Mouse (Mus musculus) common myeloid progenitor, adult 5-6 weeks (primary cell): ENCODE results near the gene Cfap97d2. TPM values are rescaled to one million over a fixed set of nuclear protein-coding genes. Genes with fewer than 3 reads are reported as not detected.

Experiments used
- ATAC-seq: replicated peaks from 2 replicates; pipeline ENCODE4 v1.8.0; 2016; ENCODE audit warnings: low read depth, mild to moderate bottlenecking, moderate TSS enrichment, inconsistent platforms; ENCODE audit not compliant: poor library complexity, severe bottlenecking
- total RNA-seq: library from RNA; stranded (forward); fragments of 200-1000, 187-1606 nt; gene quantifications from 2 replicates; pipeline ENCODE4 v1.2.3, GENCODE M21; 2017

Gene Cfap97d2
- total RNA-seq, result not detected in 2 replicates

DNA sequence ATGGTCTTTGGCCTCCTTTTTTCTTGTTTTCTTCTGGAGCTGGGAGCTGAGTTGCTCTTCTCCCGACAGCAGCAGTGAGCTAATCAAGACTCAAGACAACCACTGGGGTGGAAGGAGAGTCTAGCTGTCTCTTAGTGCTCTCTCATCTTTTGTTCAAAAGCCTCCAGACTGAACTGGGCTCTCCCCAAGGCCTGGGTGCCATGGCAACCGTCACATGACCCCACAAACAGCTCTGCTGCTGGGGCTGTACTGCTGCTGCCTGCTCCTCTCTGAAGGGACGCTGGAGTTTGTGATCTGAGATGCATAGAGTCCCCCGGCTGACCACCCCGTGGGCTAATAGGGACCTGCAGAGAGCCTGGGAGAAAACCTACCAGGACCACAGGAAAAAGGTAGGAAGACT, at the start of gene Cfap97d2:
Gene Cfap97d2 (plus strand): TSS at position 222 of the 400 bp plus-strand sequence.
- 0 out of 2 replicates have a peak, but pooled peaks have one; percentile 39 for ATAC-seq

- ATAC-seq, result no peak
These were observed 48.2 kb upstream of the Cfap97d2 start for GRCm38 (mm10) chr8:13657479-13657878.

GRCm38 (mm10) chr8:13660323-13660722, 45.4 kb upstream of the Cfap97d2 start:
- ATAC-seq, result no peak

- ATAC-seq, result no peak
These were observed 40.9 kb upstream of the Cfap97d2 start for GRCm38 (mm10) chr8:13664711-13665210.

DNA sequence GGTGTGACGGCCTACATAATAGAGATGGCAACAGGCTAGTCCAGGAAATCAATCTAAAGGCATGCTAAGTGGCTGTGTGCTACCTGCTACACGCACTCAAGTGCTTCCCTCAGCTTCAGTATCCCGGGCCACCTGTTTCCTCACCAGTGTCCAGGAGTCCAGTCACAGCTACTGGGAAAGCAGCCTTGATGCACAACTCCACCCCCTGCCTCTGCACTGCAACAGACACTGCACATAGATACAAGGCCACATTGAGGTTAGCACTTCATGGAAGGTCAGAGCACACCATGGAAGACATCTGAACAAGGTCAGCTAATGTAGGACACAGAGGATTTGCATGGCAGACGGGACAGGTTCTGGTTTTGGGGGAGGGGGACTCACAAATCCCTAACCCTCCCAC, 40.2 kb upstream of the Cfap97d2 start:
- ATAC-seq, result no peak

GRCm38 (mm10) chr8:13665944-13666343, 39.7 kb upstream of the Cfap97d2 start:
- peak; percentile 52 for ATAC-seq

GRCm38 (mm10) chr8:13667917-13668316, 37.8 kb upstream of the Cfap97d2 start:
- no peak for ATAC-seq

DNA sequence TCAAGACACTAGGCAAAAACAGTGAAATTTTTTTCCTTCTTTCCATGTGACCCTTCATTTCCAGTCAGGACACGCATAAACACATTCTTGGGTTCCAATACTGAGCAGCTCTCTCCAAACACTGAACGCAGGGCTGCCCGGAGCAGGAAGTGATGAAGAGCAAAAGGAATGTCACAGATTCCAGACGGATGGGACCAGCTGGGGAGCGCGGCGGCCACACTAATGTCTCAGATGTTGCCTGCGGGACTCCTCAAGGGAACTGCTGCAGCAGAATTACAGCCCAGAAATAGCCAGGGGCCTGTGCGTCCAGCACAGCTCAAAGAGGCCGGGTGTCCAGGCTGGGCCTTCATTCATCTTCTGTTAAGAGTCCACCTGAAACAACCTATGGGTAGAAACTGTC, 37.3 kb upstream of the Cfap97d2 start:
- ATAC-seq, result no peak

- no peak for ATAC-seq
These were observed 35.6 kb upstream of the Cfap97d2 start for GRCm38 (mm10) chr8:13670011-13670471.

- ATAC-seq, result peak; percentile 13; the same call in 1 of the 2 replicates
These were observed 34.3 kb upstream of the Cfap97d2 start for GRCm38 (mm10) chr8:13671246-13672003.

GRCm38 (mm10) chr8:13673215-13673614, 32.5 kb upstream of the Cfap97d2 start:
- ATAC-seq, result no peak

DNA sequence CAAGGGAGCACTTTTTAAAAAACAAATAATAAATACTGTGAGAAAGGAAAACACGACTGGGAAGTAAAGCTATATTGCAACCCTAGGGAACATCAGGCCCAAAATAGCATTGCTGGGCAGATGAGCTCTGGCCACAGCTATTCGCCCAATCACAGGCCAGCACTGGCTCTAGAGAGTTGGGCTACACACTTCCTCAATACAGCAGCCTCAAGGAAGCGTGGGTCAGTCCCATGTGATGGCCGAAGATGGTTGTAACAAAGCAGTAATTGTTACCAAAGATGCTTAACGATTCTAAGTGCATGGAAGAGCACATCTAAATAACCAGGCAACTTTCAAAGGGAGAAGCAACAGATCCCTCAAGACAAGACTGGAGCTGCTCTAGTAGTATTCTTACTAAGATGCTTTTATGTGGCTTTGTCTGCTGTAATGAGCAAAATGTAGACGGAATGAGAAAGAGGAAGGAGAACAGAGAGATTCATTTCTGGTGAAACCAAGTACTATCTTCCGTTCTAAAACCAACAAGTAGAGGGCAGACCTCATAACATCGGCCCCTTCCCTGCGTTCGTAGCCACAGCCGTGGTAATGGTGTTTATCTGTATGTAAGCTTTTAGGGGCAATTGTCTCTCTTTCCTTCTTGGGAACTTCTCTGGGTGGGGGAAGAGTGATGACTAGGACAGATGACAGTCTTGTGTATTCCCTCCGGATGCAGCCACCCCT, 31.2 kb upstream of the Cfap97d2 start:
- ATAC-seq, result peak; percentile 36

GRCm38 (mm10) chr8:13675121-13675520, 30.6 kb upstream of the Cfap97d2 start:
- no peak for ATAC-seq

- no peak for ATAC-seq
These were observed 30.2 kb upstream of the Cfap97d2 start for GRCm38 (mm10) chr8:13675524-13675923.

DNA sequence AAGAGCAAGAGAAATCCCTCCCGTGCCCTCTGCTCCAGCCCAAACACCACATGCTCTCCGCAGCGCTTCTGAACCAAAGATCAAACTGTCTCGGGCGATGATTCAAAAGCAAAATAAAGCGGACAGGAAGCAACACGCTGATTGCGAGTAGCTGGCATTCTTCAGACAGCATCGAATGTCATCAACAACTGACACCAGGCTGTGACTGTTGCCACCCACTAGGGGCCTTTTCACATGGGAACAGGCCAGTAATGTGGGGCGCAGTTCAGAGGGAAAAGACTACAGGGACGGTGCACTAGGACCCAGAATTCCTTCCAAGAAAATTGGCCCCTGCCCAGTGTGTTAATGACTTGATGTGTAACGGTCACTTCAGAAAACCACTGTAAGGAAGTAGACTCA, 29.4 kb upstream of the Cfap97d2 start:
- ATAC-seq, result peak; percentile 27

DNA sequence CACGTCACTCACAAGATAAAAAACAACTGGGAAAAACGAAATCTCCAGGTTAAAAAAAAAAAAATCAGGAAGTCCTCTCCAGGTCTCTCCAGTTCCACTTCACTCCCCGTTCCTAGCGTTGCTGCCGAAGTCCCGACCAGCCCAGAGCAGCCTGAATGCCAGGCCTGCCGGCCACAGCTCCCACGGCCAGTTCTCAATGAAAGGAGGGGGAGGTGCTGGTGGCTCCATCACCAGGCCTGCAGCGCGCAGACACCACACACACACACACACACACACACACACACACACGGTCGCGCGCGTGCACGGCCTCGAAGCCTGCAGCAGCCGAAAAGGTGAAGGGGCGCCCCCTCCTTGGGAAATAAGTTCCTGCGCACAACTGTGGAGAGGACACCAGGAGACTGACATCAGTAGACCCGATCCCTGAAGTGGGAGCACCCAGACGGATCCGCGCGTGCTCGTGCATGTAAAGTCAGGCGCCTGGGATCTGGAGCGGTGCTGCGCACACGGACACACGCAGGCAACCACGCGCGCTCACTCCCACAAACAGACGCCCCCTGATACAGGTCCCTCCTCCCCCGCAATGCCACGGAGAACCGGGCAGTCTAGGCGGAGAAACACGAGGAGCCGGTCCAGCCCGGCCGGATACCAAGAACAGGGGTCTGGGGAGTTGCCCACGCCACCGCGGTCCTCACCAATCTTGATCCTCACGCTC, 28.8 kb upstream of the Cfap97d2 start:
- ATAC-seq, result peak; percentile 4

GRCm38 (mm10) chr8:13677413-13677883, 28.2 kb upstream of the Cfap97d2 start, which contains the start of gene Rasa3:
Rasa3 (minus strand) TSS chr8:13677603.
- ATAC-seq, result peak; percentile 73

- ATAC-seq, result peak; percentile 16; the same call in 1 of the 2 replicates
These were observed 27.5 kb upstream of the Cfap97d2 start for GRCm38 (mm10) chr8:13678182-13678581.

DNA sequence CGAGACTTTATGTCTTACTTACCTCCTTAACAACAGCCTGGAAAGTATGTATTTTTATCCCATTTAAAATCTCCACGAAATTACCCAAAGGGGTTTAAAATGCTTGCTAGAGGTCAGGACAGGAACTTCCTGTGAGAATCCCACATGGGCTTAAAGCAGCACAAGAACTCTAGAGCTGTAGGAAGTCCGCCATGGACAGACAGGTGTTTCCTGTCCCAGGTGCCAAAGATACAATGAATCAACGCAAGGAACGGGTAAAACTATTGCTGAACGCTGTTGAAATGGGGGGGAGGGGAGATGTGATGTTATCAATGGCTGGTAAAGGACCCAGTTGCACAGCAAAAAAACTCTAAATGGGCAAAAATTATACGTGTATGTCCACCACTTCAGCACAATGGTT, 21.6 kb upstream of the Cfap97d2 start:
- ATAC-seq, result no peak

DNA sequence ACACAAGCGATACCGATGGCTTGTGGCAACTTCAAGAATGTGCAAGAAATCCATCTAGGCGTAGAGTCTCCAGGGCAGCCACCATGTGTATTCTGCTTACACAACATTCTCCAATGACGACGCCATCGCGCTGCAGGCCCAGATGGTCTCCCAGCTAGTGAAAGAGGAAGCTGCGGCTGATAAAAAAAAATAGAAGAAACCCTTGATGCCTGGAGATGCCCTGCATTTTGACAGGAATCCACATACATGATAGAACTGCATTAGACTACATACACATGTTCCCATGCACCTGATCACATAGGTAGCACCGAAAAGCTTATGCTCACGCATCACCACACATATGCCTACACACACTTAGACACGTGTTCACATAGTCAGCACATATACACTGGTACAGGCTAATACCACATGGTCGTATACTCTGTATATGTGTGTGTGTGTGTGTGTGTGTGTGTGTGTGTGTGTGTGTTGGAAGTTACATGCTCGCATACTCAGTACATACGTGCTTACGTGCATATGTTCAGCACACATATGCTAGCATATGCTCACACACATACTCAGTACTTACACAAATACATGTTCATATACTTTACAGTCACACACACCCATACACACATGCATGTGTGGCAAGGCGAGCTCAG, 19.9 kb upstream of the Cfap97d2 start:
- peak; percentile 90 for ATAC-seq
